Mouse (Mus musculus) cerebellum, adult (tissue): ENCODE measurements around the gene Bend6.
"Not testable (repeated sequence)": the region's sequence is repeated elsewhere in the genome, so short reads cannot be mapped to it uniquely, and the experiment has no call there.

Experiments used
- ATAC-seq: cut with Nextera tagmentation; 2 replicates; pipeline ENCODE4 v1.9.2; 2017; ENCODE audit warnings: mild to moderate bottlenecking, moderate library complexity, mixed read lengths; ENCODE audit not compliant: insufficient number of reproducible peaks, low FRiP score, low TSS enrichment

Bend6 gene

GRCm38 (mm10) chr1:33908191-33908962, 761 bp upstream of the Bend6 start, which contains the start of gene Dst:
Gene Dst (plus strand): TSS chr1:33908225.
- ATAC-seq = 0 out of 2 replicates have a peak, but pooled peaks have one; percentile 0

DNA sequence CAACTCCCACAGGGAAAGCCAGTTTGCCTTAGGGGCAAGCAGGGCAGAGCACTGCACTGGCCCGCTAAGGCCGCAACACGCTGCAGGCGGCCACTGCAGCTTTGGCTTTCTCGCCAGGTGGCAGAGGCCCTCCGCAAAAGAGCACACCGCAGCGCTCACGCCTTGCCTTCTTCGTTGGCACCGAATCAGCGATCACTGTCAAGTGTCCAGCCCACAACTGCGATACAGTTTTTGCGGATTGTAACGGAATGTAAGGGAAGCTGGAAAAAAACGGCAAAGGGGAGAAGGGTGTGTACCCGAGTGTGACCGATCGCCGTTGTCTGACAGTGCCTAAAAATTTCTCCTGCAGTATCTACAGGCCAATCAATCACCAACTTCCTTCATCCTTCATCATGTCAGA, 689 bp downstream of the Bend6 start:
- ATAC-seq = peak; percentile 31; the same call in 1 of the 2 replicates

GRCm38 (mm10) chr1:33906216-33906615, 1.4 kb downstream of the Bend6 start:
- ATAC-seq = no peak

DNA sequence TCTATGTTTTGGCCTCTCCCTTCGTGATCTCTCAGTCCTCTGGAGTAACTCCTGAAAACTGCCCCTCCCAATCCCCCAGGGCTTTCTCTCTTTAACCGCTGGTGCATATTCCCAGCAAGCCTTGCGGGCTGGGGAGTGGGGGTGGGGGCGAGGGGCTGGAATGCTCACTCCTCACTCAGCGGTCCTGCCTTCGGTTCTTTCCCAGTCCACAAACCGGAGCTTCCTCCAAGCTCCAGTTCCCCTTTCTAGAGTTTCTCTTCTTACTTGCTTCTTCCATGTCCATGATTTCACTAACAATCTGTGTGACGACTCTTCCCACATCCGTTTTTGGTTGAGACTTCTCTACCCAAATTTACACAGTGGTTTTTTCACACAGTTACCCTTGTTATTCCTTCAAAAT, 4.0 kb downstream of the Bend6 start:
- ATAC-seq = no peak

GRCm38 (mm10) chr1:33900175-33900574, 7.4 kb downstream of the Bend6 start:
- no peak for ATAC-seq

DNA sequence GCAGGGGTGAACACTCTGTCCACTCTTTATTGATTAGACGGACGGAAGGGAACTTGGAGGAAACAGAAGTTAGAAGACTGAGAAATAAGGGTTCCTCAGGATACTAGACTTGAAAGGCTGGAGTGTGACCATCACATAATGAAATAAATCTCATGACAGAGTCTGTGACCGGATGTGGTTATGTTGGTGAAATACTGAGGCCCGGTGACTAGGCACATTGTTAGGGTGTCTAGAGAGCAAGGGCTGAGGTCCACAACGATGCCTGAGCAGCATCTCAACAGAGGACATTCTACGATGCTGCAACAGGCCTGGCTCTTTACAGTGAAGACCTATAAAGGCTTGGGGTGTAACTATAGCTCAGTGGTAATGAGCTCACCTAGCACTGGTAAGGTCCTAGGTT, 9.2 kb downstream of the Bend6 start:
- ATAC-seq = no peak

DNA sequence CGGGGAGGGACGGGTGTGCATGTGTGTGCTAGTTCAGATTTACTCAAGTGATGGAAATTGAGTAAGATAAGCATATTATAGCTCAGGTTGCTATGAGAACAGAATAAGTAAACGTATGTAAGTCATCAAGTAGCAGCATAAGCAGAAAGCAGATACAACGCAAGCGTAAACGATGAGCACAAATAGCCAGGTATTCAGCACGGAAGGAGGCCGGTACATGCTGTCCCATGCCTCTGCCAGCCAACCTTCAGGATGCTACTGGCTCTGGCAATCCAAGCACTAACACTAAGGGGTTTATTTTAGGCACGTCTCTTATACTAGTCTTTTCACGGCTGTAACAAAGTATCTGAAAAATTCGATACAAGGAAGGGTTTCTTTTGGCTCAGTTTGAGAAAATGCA, 10.2 kb downstream of the Bend6 start:
- ATAC-seq = 0 out of 2 replicates have a peak, but pooled peaks have one; percentile 38

DNA sequence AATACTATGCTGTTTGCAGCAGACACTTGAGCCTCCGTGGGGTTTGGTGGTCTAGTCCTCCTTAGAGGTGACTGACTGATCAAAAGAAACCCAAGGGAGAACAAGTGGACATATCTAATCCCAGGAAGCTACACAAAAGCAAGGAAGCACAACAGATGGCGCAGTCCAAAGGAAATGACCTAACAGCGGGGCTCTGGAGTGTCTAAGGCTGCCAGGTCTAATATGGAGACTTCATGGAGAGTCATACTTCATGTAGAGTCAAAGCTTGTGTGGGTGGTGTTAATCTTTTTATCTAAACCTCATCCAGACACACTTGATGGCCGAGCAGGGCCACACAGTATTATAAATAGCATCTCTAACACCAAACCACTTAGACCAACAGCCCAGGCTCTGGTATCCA, 10.9 kb downstream of the Bend6 start:
- ATAC-seq = 0 out of 2 replicates have a peak, but pooled peaks have one; percentile 49

- no peak for ATAC-seq
Observed at GRCm38 (mm10) chr1:33896116-33896515, 11.5 kb downstream of the Bend6 start.

DNA sequence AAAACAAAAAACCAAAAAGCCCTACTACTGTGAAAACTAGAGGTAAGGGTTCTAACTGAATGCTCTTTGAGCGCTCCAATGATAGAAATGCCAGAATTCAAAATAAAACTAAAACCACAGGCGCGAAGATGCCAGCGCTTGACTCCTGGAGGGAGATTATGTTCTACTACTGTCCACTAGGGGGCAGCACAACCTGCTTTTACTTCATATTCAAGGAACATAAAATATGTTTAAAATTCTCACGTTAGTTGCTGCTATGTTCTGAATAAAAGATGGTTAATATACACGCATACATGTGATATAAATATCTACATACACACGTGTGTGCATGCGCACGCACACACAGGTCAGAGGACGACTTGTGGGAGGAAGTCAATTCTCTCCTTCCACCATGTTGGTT, 14.8 kb downstream of the Bend6 start:
- ATAC-seq = no peak

- ATAC-seq = no peak
Observed at GRCm38 (mm10) chr1:33883102-33883839, 24.3 kb downstream of the Bend6 start.

DNA sequence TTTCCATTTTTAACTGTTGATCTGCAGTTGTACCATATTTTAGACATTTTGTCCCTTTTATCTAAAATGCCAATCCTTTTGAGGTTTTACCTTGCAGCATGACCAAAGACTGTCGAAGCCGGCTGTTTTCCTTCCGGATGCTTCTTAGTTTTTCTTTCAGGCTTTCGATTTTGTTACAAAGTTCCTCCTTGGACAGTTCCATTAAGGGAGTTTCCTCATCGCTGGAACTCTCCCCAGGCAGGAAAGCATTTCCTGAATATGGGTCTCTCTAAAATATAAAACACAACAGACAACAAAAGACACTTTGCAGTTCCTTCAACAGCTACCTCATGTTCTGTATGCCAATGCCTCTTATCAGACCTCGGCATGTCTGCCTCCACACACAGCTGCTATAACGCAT, 29.4 kb downstream of the Bend6 start:
- ATAC-seq = no peak

- no peak for ATAC-seq
Observed at GRCm38 (mm10) chr1:33876416-33876815, 31.2 kb downstream of the Bend6 start.

DNA sequence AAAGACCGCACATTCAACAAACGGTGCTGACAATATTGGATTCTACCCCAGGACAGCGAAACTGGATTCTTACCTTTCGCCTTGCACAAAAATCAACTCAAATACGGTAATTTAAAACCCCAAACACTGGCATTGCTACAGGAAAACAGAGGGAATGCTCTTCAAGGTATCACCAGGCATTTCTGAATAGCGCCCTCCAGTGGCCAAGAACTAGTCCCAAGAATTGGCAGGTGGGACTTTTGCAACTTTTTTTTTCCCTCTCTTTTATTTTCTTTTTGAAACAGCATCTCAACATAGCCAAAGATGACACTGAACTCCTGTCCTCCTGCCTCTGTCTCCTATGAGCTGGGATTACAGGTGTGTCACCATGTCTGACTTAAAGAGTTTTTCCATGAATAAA, 31.9 kb downstream of the Bend6 start:
- ATAC-seq = no peak

DNA sequence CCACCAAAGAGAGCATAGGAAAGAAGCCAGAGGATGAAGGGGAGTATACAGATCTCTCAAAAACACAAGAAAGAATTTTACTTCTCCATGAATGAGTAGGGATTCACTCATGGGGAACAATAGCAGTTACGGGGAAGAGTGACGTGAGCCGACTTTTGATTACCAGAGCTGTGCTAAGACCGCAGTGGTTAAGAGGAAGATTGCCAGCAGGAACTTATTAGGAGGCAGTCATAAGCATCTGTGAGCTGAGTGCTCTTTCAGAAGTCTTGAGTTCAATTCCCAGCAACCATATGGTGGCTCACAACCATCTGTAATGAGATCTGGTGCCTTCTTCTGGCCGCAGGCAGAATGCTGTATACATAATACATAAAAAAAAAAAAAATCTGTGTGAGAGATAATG, 34.1 kb downstream of the Bend6 start:
- no peak for ATAC-seq

GRCm38 (mm10) chr1:33869437-33869836, 38.2 kb downstream of the Bend6 start:
- no peak for ATAC-seq

DNA sequence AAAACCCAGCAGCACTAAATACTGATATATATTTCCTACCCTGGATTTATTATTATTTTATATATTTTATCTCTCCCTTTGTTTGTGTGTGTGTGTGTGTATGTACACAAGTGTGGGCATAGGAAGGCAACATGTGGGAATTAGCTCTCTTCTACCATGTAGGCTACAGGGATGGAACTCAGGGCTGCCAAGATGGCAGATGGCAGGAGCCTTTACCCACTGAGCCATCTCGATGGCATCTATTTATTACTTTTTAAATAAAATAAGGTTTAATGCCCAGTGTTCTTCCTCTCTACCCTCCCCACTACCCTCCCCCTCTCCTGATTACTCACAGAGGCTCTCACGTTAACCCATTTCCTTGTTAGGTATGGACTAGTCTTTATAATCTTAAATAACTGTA, 38.6 kb downstream of the Bend6 start:
- peak; percentile 66; the same call in 1 of the 2 replicates for ATAC-seq

- ATAC-seq = no peak
Observed at GRCm38 (mm10) chr1:33846807-33847206, 60.8 kb downstream of the Bend6 start.

GRCm38 (mm10) chr1:33843823-33844222, 63.8 kb downstream of the Bend6 start:
- ATAC-seq = no peak

- ATAC-seq = not testable (repeated sequence)
Observed at GRCm38 (mm10) chr1:33838952-33839351, 68.7 kb downstream of the Bend6 start.

DNA sequence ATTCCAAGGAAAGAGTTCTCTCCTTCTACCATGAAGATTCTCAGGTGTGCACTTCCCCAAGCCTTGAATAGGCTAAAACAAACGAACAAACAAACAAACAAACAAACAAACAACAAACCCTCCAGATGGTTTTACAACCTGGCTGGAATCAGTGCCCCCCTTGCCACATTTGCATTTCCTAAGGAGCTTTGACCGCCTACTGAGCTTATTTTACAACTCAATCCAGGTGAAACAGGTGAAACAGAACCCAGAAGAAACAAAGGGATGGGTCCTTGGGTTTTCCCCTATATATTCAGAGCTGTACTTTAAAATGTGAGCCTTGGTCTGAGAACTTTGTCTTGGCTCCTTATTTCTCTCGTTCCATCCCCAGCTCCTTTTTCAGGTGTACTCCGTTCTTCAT, 77.0 kb downstream of the Bend6 start:
- ATAC-seq = no peak

DNA sequence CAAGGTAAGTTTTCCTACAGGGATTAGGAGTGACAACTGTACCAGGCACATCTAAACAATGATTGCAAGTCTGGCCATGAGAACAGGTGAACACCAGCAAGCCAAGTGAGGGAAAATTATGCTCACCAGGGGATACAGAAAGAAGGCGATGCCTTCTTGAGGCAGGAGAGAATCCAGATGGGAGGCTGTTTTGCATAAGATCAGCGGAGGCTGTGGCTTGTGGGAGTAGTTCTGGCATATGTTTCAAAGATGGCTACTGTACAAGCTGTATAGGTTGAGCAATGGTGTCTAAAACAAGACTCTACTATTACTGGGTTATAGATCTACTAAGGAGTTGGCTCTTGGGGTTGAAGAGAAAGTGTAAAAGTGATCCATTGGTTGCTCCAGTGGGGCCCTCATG, 89.7 kb downstream of the Bend6 start:
- ATAC-seq = no peak
